ENCODE assay signal across 8 mouse cellular contexts in the genomic region with DNA sequence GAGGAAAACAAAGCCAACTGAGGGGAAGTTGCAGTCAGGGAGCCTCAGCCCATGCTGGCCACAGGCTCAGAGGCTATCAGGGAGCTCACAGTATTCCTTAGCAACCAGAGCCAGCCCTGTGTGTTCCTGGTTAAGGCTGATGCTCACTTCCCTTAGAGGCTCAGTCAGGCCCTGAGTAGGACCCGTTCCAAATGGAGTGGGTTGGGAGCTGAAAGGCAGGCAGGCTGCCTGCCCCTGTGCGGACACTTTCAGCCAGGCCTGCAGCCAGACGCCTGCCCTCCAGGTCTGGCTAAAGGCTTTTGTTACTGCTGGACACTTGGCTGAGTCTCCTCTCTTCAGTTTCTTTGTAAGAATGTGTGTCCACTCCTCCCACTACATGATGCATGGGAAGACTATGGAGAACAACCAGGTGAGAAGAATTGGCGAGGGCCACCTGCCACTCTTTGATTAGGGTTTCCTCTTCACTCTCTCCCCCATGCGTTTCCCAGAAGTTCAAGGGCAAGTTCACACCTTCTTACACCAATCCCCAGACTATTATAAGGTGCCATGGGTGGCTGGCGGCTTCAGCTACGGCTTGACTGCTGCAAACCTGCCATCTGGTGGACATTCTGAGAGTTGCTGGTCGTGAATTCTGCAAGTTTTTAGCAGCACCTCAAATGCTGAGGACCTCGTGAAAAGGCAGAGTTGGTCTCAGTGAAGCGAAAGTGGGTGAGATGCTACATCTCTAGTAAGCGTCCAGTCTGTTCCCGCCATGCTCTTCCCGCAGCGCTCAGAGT. TPM values are rescaled to one million over a fixed set of nuclear protein-coding genes. Genes with fewer than 3 reads are reported as not detected.
DNase-seq lines count a peak whose midpoint lies in the region; ATAC-seq and TF ChIP-seq lines count a peak whose summit lies in the region.

No protein-coding gene starts in this region.

- DNase-seq in B cell, adult 2 months: peak; percentile 45 to 59
- peak; percentile 87 for DNase-seq in ZHBTc4 (ENCODE audit: low read depth, low spot score)
- DNase-seq in embryo, embryonic 10 days (ENCODE audit: low spot score): peak; percentile 86
- peak; percentile 28 to 63 for DNase-seq in gastrocnemius, postnatal 4 days (ENCODE audit: low spot score in 2 of 2)
- peak; percentile 43 for DNase-seq in liver, adult 2 months (ENCODE audit: extremely low read depth, low read depth, low spot score)
- peak; percentile 62 for DNase-seq in thymus, postnatal 14 days

- H3K9ac ChIP-seq in intestine, postnatal 0 days (ENCODE audit: low read depth, low read length): no peak overlapping the region
- H3K9ac ChIP-seq in liver, adult 2 months (ENCODE audit: low read depth, low read length): no peak overlapping the region

- no peaks in the 10 kb centered on the region for H3K36me3 ChIP-seq in intestine, postnatal 0 days (ENCODE audit: control insufficient read depth, insufficient read depth)
- no peaks in the 10 kb centered on the region for H3K36me3 ChIP-seq in liver, adult 2 months (ENCODE audit: control insufficient read depth, insufficient read depth, low read length)

- H3K4me3 ChIP-seq in intestine, postnatal 0 days (ENCODE audit: low read depth, low read length): no peak overlapping the region
- H3K4me3 ChIP-seq in liver, adult 2 months (ENCODE audit: insufficient read depth, low read depth, low read length): no peak overlapping the region
- no peak overlapping the region for H3K4me3 ChIP-seq in olfactory bulb, adult 2 months (ENCODE audit: insufficient read depth, low read depth, low read length)

- no peaks in the 10 kb centered on the region for H3K4me1 ChIP-seq in intestine, postnatal 0 days (replicated peaks; ENCODE audit: control insufficient read depth, insufficient read depth, low read length)
- H3K4me1 ChIP-seq in liver, adult 2 months (ENCODE audit: control insufficient read depth, insufficient read depth, low read length): no peaks in the 10 kb centered on the region
- no peaks in the 10 kb centered on the region for H3K4me1 ChIP-seq in olfactory bulb, adult 2 months (ENCODE audit: control insufficient read depth, insufficient read depth, low read length)

- no peak overlapping the region for H3K27ac ChIP-seq in intestine, postnatal 0 days (ENCODE audit: low read depth, low read length)
- no peak overlapping the region for H3K27ac ChIP-seq in liver, adult 2 months (replicated peaks; ENCODE audit: insufficient read depth, low read depth, low read length)
- H3K27ac ChIP-seq in olfactory bulb, adult 2 months (ENCODE audit: insufficient read depth, low read depth, low read length): no peak overlapping the region

- WGBS in intestine, postnatal 0 days: 19% methylated on average over 14 of the region's 14 CpGs
- 17% methylated on average over 14 of the region's 14 CpGs for WGBS in liver, adult 2 months
- 10% methylated on average over 14 of the region's 14 CpGs for WGBS in olfactory bulb, adult 2 months

- no peak for TF ChIP-seq POLR2A in liver, adult 2 months (IDR thresholded peaks at IDR 0.05; ENCODE audit: extremely low read depth, insufficient read depth, low read length)
- TF ChIP-seq POLR2A in olfactory bulb, adult 2 months (IDR thresholded peaks at IDR 0.05; ENCODE audit: insufficient read depth, low read depth, low read length): no peak

- no peaks in the 10 kb centered on the region for H3K9me3 ChIP-seq in intestine, postnatal 0 days (ENCODE audit: control insufficient read depth)

- peak; percentile 94 for TF ChIP-seq CTCF in intestine, postnatal 0 days (IDR thresholded peaks at IDR 0.05; ENCODE audit: low read depth)
- TF ChIP-seq CTCF in liver, adult 2 months (IDR thresholded peaks at IDR 0.05; ENCODE audit: low read depth, low read length): peak; percentile 92
- TF ChIP-seq CTCF in olfactory bulb, adult 2 months (IDR thresholded peaks at IDR 0.05; ENCODE audit: insufficient read depth, low read depth, low read length): peak; percentile 66

- no peak overlapping the region for H3K4me2 ChIP-seq in intestine, postnatal 0 days (replicated peaks; ENCODE audit: low read depth)

- H3K27me3 ChIP-seq in intestine, postnatal 0 days (replicated peaks; ENCODE audit: control insufficient read depth, insufficient read depth, low read length): no peaks in the 10 kb centered on the region
- no peaks in the 10 kb centered on the region for H3K27me3 ChIP-seq in liver, adult 2 months (ENCODE audit: control insufficient read depth, insufficient read depth, low read length)

- ATAC-seq in intestine, postnatal 0 days: no peak

- H3K79me2 ChIP-seq in liver, adult 2 months (ENCODE audit: control insufficient read depth, insufficient read depth, low read length): no peaks in the 10 kb centered on the region

RNA-seq across cellular contexts. Expression of a gene that starts 9.6 kb away (rescaled TPM):
- not detected for total RNA-seq in gastrocnemius, postnatal 4 days (2021)
- polyA plus RNA-seq in intestine, postnatal 0 days (2015; fragmentation: Nextera tagmentation; extraction: Ambion mirVana): not detected in 2 replicates
- not detected in 2 replicates for total RNA-seq in liver, adult 2 months (2014; rRNA removed)
- not detected in 2 replicates for polyA plus RNA-seq in liver, adult 2 months (2012; rRNA removed)
- not detected in 2 replicates for polyA plus RNA-seq in olfactory bulb, adult 2 months (2012; ENCODE audit: insufficient read depth, insufficient read length, low replicate concordance, missing spikeins)

RNA-seq across cellular contexts. Expression of a gene that starts 14.4 kb away (rescaled TPM):
- total RNA-seq in gastrocnemius, postnatal 4 days (2021): 10 to 100 TPM; 25.7 to 26.2 TPM
- polyA plus RNA-seq in intestine, postnatal 0 days (2015; fragmentation: Nextera tagmentation; extraction: Ambion mirVana): 5.7 and 5.9 TPM in 2 replicates
- 1.9 and 2.2 TPM in 2 replicates for total RNA-seq in liver, adult 2 months (2014; rRNA removed)
- 2.4 and 2.6 TPM in 2 replicates for polyA plus RNA-seq in liver, adult 2 months (2012; rRNA removed)
- not detected in 2 replicates for polyA plus RNA-seq in olfactory bulb, adult 2 months (2012; ENCODE audit: insufficient read depth, insufficient read length, low replicate concordance, missing spikeins)

RNA-seq across cellular contexts. Expression of a gene that starts 20.9 kb away (rescaled TPM):
- not detected for total RNA-seq in gastrocnemius, postnatal 4 days (2021)
- polyA plus RNA-seq in intestine, postnatal 0 days (2015; fragmentation: Nextera tagmentation; extraction: Ambion mirVana): not detected in 2 replicates
- not detected in 2 replicates for total RNA-seq in liver, adult 2 months (2014; rRNA removed)
- polyA plus RNA-seq in liver, adult 2 months (2012; rRNA removed): not detected in 2 replicates
- not detected in 2 replicates for polyA plus RNA-seq in olfactory bulb, adult 2 months (2012; ENCODE audit: insufficient read depth, insufficient read length, low replicate concordance, missing spikeins)

RNA-seq across cellular contexts. Expression of a gene that starts 37.2 kb away (rescaled TPM):
- not detected for total RNA-seq in gastrocnemius, postnatal 4 days (2021)
- not detected in 2 replicates for polyA plus RNA-seq in intestine, postnatal 0 days (2015; fragmentation: Nextera tagmentation; extraction: Ambion mirVana)
- total RNA-seq in liver, adult 2 months (2014; rRNA removed): not detected in 2 replicates
- polyA plus RNA-seq in liver, adult 2 months (2012; rRNA removed): not detected in 2 replicates
- not detected in 2 replicates for polyA plus RNA-seq in olfactory bulb, adult 2 months (2012; ENCODE audit: insufficient read depth, insufficient read length, low replicate concordance, missing spikeins)
